Mouse (Mus musculus): ENCODE measurements at regions not wholly inside any gene's neighbourhood (a gene's known extent, or its start where the extent isn't known, plus 50 kb on each side); places are given as distances from the start of the nearest gene placed in this dataset.

DNA sequence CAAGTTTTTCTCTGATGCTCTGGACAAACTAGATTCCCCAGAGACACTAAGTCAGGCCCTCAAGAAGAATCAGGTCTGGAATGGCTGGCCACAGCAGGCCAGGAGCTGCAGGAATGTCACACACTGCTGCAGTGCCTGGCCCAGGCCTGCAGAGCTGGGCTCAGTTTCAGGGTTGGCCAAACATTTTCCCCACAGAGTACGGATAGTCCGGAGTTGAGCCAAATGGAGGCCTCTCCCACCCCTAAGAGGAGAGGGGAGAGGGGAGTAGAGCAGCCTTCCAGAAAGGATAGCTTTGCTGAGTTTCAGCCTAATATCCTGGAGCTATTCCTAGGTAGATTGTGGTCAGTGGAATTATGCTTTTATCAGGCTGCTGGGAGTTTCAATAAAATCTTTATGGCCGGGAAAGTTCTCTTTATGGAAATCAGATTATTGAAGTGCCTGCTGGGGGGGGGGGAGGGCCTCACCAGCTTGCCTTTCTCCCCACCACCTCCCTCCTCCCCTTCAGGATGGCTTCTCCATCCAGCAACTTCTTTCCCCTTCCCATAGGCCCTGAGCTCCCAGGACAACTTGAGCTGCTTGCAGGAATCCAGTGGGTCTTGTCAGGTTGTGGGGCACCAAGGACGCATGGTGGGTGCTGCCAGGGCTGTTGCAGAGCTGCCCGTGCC lies 153.6 kb upstream of the Pja1 start:
- TF ChIP-seq POLR2A (IDR thresholded peaks at IDR 0.05; ENCODE audit: borderline replicate concordance, extremely low read depth, insufficient read depth, insufficient read length, poor library complexity, severe bottlenecking) (no peak), CTCF (IDR thresholded peaks at IDR 0.05; ENCODE audit: borderline replicate concordance, extremely low read depth, insufficient read depth, insufficient read length) (no peak)
- no peak for DNase-seq (ENCODE audit: low read depth)

DNA sequence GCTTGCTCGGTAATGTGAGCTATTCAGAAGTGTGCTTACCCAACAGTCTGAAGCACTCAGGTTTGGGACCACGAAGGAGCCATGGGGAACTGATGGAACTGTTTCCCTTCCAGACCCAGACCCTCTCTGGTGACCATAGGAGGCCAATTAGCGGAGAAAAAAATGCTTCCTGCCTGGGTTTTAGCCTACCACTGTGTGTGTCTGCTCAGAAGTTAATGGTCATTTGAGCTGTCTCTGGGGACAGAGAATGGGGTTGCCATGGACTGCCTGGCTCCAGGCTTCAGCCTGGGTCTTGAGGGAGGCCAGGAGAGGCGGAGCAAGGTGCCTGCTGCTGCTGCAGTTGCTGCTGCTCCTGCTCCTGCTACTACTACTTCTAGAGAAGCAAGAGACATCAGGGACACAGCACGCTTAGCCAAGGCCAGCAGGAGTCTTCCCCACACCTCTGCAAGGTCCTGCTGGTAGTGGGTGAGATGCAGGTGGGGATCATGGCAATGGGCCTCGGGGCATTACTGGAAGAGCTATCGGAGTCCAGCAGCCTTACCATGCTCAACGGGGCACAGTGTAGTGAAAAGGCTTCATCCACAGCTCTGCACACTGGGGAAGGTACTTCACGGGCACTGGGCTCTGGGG lies 141.2 kb upstream of the Pja1 start:
- TF ChIP-seq POLR2A (IDR thresholded peaks at IDR 0.05; ENCODE audit: borderline replicate concordance, extremely low read depth, insufficient read depth, insufficient read length, poor library complexity, severe bottlenecking): no peak
- TF ChIP-seq CTCF (IDR thresholded peaks at IDR 0.05; ENCODE audit: borderline replicate concordance, extremely low read depth, insufficient read depth, insufficient read length): no peak

DNA sequence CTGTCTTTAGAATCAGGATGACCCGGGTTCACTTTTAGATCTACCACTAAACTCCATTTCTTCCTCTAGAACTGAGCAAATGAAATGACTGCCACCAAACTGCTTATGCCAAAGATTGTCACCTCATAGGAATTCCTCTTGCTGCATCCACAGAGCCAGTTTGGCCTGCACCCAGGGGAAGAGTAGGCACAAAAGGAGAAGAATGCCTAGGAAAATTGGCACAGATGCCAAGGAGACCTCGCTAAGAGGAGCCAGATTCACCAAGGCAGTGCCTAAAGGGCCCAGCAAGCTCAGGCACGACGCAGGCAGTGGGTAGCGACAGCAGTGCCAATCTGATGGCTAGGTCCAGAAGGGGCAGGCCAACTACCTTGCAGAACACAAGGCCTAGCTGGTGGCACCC lies 139.0 kb upstream of the Pja1 start:
- TF ChIP-seq POLR2A (IDR thresholded peaks at IDR 0.05; ENCODE audit: borderline replicate concordance, extremely low read depth, insufficient read depth, insufficient read length, poor library complexity, severe bottlenecking): no peak
- TF ChIP-seq CTCF (IDR thresholded peaks at IDR 0.05; ENCODE audit: borderline replicate concordance, extremely low read depth, insufficient read depth, insufficient read length): no peak
- peak; percentile 62 for DNase-seq (ENCODE audit: low read depth)

More for the DNA sequence above, 141.2 kb upstream of the Pja1 start:
- DNase-seq (ENCODE audit: low read depth): no peak

DNA sequence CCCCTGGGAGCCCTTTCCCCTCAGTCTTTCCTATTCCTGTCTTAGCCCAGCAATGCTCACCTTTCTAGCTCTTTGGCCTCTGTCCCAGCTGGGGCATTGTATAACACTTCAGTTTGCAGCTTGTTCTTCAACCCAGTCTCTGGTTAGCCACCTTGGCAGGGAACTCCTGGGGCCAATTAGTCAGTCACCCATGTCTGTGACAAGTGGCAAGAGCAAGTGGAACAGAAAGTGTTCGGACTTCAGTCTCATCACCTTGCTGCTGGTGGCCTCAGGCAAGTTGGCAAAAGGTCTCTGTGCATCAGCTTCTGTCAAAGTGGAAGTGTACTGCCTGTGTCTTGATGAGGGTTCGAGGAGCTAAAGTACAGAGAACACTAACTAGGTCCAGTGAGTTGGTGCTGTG lies 138.5 kb upstream of the Pja1 start:
- no peak for TF ChIP-seq CTCF (IDR thresholded peaks at IDR 0.05; ENCODE audit: borderline replicate concordance, extremely low read depth, insufficient read depth, insufficient read length)
- DNase-seq (ENCODE audit: low read depth): no peak

DNA sequence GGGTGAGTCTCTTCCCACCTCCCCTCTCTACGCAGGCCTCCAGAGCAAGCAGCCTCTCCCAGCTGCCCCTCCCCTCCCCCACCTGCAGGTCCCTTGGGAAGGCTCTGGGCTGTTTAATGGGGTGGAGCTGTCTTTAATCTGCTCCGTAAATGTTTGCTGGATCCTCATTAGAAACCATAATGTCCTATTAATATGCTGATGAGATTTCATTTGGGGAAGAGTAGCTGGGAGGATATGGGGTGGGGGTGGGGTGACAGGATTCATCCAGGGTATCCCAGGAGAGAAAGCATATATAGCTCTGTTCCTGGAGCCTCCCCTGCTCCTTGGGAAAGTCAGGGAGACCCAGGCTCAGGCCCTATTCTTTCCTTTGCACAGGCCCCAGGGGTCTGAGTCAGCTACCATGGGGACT lies 137.2 kb upstream of the Pja1 start:
- DNase-seq (ENCODE audit: low read depth): peak; percentile 47
- no peak for TF ChIP-seq CTCF (IDR thresholded peaks at IDR 0.05; ENCODE audit: borderline replicate concordance, extremely low read depth, insufficient read depth, insufficient read length)
- TF ChIP-seq POLR2A (IDR thresholded peaks at IDR 0.05; ENCODE audit: borderline replicate concordance, extremely low read depth, insufficient read depth, insufficient read length, poor library complexity, severe bottlenecking): no peak

DNA sequence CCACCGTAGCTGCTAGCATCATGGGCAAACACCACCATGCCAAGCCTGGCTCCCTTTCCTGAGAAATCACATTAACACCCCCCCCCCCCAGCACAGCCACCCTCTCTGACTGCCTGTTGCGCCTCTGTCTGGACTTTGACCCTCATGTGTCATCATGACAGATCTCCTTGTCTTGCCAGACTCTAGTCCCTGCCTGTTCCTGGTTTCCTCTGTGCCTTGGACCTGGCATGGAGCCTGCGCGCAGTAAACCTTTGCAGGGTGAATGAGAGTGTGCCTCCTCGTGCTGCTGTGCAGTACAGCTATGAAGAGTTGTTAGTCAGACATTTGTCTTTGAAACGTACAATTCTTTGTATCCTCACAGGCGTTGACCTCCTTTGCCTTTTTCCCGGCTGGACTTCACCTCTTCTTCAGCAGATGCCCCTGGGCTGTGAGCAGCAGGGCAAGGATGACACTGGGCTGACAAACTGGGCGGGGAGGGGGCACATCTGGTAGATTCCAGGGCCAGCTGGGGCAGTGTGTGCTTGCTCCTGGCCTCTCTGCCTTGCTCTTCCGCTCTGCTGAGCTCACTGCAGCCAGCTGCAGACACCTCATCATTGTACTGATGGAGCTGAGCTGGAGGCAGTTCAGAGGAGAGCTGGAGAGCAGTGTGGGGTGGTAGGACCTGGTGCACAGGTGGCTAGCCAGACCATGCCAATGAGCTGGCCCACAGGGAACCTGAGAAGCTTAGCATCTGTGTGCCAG lies 134.2 kb upstream of the Pja1 start:
- TF ChIP-seq POLR2A (IDR thresholded peaks at IDR 0.05; ENCODE audit: borderline replicate concordance, extremely low read depth, insufficient read depth, insufficient read length, poor library complexity, severe bottlenecking): no peak
- no peak for TF ChIP-seq CTCF (IDR thresholded peaks at IDR 0.05; ENCODE audit: borderline replicate concordance, extremely low read depth, insufficient read depth, insufficient read length)
- no peak for DNase-seq (ENCODE audit: low read depth)

DNA sequence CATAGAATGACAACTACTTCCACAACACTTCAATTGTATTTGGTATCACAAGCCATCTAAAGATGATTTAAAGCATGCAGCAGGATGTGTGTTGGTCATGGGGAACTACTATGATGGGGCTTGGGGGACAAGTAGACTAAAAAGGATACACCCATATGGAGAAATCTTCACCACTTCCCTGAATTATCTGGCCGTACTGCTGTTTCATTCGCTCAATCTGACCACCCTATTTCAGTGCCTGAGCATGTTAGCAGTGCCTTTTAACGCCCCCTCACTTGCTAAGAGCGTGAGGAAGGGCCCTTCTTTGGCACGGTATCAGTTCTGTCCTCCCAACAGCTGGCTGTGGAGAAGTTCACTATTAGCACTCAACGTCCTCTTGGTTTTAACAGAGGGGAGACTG lies 132.6 kb upstream of the Pja1 start:
- no peak for DNase-seq (ENCODE audit: low read depth)
- no peak for TF ChIP-seq CTCF (IDR thresholded peaks at IDR 0.05; ENCODE audit: borderline replicate concordance, extremely low read depth, insufficient read depth, insufficient read length)
- TF ChIP-seq POLR2A (IDR thresholded peaks at IDR 0.05; ENCODE audit: borderline replicate concordance, extremely low read depth, insufficient read depth, insufficient read length, poor library complexity, severe bottlenecking): no peak

DNA sequence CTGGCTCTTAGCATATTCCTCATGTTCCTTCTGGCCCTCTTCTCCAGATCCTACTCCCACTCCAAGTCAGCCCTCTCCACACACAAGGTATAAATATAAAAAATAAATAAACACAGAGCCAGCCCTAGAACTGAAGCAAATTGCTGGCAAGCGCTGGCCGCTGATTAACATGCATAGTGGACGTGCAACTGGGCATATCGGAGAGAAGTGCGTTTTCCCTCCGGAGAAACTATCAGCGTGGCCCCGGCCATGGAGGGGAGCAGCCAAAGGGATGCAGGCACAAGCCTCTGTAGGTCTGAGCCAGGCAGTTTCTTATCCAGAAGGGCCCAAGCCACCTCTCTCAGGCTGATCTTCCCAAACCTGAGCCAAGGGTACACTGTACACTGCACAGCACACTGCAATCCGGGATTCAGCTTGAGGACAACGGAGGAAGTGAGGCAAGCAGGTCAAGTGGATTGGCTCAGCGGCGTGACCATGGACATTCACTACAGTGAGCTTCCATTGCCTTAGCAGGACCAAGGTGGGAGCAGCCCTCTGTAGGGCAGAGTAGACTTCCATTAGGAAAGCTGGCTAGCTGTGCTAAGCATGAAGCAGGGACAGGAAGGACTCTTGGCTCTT lies 131.3 kb upstream of the Pja1 start:
- TF ChIP-seq CTCF (IDR thresholded peaks at IDR 0.05; ENCODE audit: borderline replicate concordance, extremely low read depth, insufficient read depth, insufficient read length): no peak
- no peak for TF ChIP-seq POLR2A (IDR thresholded peaks at IDR 0.05; ENCODE audit: borderline replicate concordance, extremely low read depth, insufficient read depth, insufficient read length, poor library complexity, severe bottlenecking)
- DNase-seq (ENCODE audit: low read depth): no peak

DNA sequence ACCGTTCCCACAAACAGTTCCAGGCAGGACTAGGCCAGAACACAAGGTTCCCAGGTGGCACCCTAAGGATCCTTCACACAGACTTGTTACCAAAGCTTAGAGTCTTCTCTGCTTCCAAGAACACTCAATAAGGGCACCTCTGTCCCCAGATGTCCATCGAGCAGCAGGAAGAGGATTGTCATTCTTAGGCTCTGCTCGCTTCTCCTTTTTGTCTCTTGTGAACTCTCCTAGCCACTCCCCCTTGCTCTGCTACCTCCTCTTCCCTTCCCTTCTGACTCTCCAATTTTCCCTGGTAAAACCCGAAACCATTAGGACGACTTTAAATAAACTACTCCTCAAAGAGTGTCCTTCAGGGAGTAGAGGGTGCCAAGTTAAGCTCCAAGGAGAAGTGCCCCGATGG lies 124.4 kb upstream of the Pja1 start:
- no peak for DNase-seq (ENCODE audit: low read depth)
- TF ChIP-seq CTCF (IDR thresholded peaks at IDR 0.05; ENCODE audit: borderline replicate concordance, extremely low read depth, insufficient read depth, insufficient read length) (no peak), POLR2A (IDR thresholded peaks at IDR 0.05; ENCODE audit: borderline replicate concordance, extremely low read depth, insufficient read depth, insufficient read length, poor library complexity, severe bottlenecking) (no peak)

DNA sequence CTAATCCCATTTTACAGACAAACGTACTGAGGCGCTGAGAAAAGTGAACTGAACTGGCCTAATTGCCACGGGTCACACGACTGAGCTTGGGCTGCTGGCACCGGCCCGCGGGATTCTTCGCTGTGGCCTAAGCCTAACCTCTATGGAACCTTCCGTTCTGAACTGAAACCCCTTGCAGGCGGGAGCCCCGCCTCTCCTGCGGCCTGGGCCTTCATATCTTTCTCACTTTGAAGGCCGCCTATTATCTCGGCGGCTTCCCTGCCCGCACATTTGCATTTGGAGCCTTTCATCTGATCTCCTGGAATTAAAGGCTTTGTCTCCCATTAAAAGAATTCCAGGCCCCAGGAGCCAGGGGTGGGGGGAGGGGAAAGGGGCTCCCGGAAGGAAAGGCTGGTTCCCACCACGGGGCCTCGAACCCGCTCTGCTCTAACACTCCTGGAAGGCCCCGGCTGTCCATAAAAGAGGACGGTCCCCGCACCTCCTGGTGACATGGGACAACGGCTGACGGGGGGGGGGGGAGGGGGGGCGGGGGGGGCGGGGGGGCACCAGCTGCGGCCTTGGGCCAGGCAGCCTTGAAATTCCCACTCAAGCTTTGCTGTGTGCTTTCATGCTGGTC lies 122.9 kb upstream of the Pja1 start:
- DNase-seq (ENCODE audit: low read depth): peak; percentile 73
- TF ChIP-seq CTCF (IDR thresholded peaks at IDR 0.05; ENCODE audit: borderline replicate concordance, extremely low read depth, insufficient read depth, insufficient read length) (no peak), POLR2A (IDR thresholded peaks at IDR 0.05; ENCODE audit: borderline replicate concordance, extremely low read depth, insufficient read depth, insufficient read length, poor library complexity, severe bottlenecking) (no peak)

DNA sequence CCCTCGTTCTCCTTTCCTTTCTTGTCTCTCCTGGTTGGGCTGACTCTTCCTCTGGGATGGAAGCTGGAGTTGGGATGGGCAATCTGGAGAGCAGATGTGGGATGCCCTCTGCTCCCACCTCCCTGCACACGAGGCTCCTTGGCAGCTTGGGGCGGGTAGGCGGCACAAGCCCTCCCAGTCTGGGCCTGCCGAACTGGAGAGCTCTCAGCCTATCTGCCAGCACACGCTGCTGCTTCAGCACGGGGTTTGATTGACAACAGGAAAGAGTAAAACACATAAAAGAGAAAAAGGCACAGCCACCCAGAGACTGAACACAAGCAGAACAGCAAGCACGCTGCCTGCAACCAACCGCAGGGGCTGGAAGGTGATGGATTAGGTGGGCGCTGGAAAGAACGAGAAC lies 121.9 kb upstream of the Pja1 start:
- TF ChIP-seq POLR2A (IDR thresholded peaks at IDR 0.05; ENCODE audit: borderline replicate concordance, extremely low read depth, insufficient read depth, insufficient read length, poor library complexity, severe bottlenecking): no peak
- TF ChIP-seq CTCF (IDR thresholded peaks at IDR 0.05; ENCODE audit: borderline replicate concordance, extremely low read depth, insufficient read depth, insufficient read length): no peak
- DNase-seq (ENCODE audit: low read depth): peak; percentile 50

Measured in brain, embryonic 14.5 days (tissue).